Mouse (Mus musculus) cerebellum, postnatal 4 days (tissue): ENCODE measurements at regions not wholly inside any gene's neighbourhood (a gene's known extent, or its start where the extent isn't known, plus 50 kb on each side); places are given as distances from the start of the nearest gene placed in this dataset.

Experiments used
- DNase-seq, 2 experiments: peaks; one replicate each; pipeline ENCODE4 v3.0.0; 2022; ENCODE audit warnings: low spot score in 2 of 2, mixed read lengths in 1 of 2

- no peak for DNase-seq
These were observed 406.0 kb upstream of the 1700003H04Rik start for GRCm38 (mm10) chr3:124986930-124987329.

DNA sequence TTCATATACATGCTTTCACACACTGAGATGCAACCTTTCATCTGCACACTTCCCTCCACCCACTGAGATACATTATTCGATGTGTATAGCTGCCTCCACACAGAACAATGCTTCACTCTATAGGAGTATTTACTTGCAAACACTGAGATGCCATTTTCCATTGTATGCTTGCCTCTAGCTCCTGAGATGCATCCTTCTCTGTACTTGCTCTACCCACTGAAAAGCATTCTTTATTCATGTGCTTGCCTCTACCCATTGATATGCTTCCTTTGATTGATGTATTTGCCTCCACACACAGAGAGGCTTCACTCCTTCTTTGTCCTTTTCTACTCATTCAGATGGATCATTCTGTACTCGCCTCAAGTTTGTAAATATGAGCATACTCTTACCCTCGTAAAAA lies 405.6 kb upstream of the 1700003H04Rik start:
- no peak for DNase-seq

DNA sequence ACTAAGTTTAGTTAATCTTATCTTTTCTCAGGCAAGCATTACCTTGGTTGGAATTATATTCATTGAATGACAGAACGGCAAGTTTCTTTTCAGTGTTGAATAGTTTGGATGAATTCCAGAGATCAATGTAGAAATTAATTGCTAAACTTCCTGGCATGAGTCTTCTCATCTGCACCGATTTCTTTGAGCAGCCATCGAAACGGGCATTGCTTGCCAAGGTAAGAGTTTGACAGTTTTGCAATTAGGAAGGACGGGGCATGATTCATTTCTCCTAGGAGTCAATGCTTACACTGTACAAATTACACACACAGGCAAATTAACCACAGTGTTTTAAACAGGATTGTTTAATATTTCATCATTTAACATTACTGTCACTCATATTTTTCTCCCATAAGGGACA lies 404.5 kb upstream of the 1700003H04Rik start:
- DNase-seq: no peak

- no peak for DNase-seq
These were observed 354.4 kb upstream of the 1700003H04Rik start for GRCm38 (mm10) chr3:124935147-124935849.

DNA sequence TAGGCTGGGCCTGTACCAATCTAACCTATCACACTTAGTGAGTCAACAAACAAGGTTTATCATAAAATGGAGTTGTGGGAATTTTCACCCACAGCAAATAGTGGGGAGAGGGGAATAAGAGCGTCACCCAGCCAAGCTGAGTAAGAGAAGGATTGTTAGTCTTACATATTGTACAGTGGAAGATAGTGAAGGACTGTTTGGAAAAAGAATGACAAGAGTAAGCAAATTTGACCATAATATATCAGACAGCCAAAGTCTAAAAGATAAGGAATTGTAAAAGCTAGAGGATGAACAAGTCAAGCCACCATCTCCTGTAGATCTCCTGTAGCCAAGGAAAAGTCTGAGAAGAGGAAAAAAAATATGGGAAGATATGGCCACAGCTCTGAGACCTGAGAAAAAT lies 351.8 kb upstream of the 1700003H04Rik start:
- no peak for DNase-seq

- DNase-seq: peak in 1 of 2 experiments; percentile 1
These were observed 350.1 kb upstream of the 1700003H04Rik start for GRCm38 (mm10) chr3:124930773-124931607.

DNA sequence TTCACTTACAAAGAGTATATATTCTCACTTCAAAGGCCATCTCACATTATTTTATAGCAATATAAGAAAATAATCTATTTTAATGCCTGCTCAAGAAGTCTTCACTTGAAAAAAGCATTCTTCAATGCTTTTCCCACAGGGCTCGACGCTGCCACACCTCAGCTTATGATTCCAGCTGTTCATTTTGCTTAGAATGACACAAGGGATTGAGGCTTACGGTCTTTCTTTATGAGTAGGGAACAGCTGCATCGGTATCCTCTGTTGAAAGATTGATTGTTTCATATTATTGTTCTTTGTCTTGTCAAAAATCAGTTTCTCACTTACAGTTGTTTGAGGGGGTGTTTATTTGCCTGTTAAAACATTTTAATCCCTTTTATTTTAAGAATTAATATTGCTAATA lies 328.0 kb upstream of the 1700003H04Rik start:
- no peak for DNase-seq
